Mouse (Mus musculus) liver, embryonic 15.5 days (tissue): Measurements from ENCODE around the gene Fads3. TPM values are rescaled to one million over a fixed set of nuclear protein-coding genes. Genes with fewer than 3 reads are reported as not detected.

Source experiments
- ATAC-seq: fragments of 200-750 bp; cut with Nextera tagmentation; 2 replicates; pipeline ENCODE4 v1.8.0; 2017; ENCODE audit warnings: moderate number of reproducible peaks, mild to moderate bottlenecking, moderate library complexity; ENCODE audit not compliant: insufficient read depth
- H3K27ac ChIP-seq: fragments of 300-500 bp; sonication (generic); replicated peaks from 2 replicates; pipeline ENCODE4 v1.5.1; 2015; ENCODE audit warnings: mild to moderate bottlenecking, inconsistent platforms
- H3K27me3 ChIP-seq: fragments of 300-500 bp; sonication (generic); 2 replicates; pipeline ENCODE4 v1.6.1; 2015; ENCODE audit warnings: mild to moderate bottlenecking, inconsistent platforms
- H3K36me3 ChIP-seq: fragments of 300-500 bp; sonication (generic); replicated peaks from 2 replicates; pipeline ENCODE4 v1.6.1; 2015; ENCODE audit warnings: moderate library complexity, mild to moderate bottlenecking, inconsistent platforms
- H3K4me1 ChIP-seq: fragments of 300-500 bp; sonication (generic); replicated peaks from 2 replicates; pipeline ENCODE4 v1.6.1; 2015; ENCODE audit warnings: inconsistent platforms
- H3K4me2 ChIP-seq: fragments of 300-500 bp; sonication (generic); 2 replicates; pipeline ENCODE4 v1.6.1; 2015; ENCODE audit warnings: moderate library complexity, mild to moderate bottlenecking, inconsistent platforms
- H3K4me3 ChIP-seq: fragments of 300-500 bp; sonication (generic); replicated peaks from 2 replicates; pipeline ENCODE4 v1.5.1; 2015; ENCODE audit warnings: mild to moderate bottlenecking, inconsistent platforms
- H3K9ac ChIP-seq: fragments of 300-500 bp; sonication (generic); 2 replicates; pipeline ENCODE4 v1.6.1; 2015; ENCODE audit warnings: moderate library complexity, mild to moderate bottlenecking, inconsistent platforms
- H3K9me3 ChIP-seq: fragments of 300-500 bp; sonication (generic); replicated peaks from 2 replicates; pipeline ENCODE4 v1.6.1; 2016; ENCODE audit warnings: inconsistent platforms
- WGBS: fragments of 180-500 bp; shearing (Covaris S2); methylation state at CpG from one replicate; pipeline ENCODE4 v1.1.7; 2015; ENCODE audit warnings: mixed read lengths; ENCODE audit not compliant: insufficient replicate concordance; 5-methylcytosine and 5-hydroxymethylcytosine counted together
- polyA plus RNA-seq: library from polyadenylated mRNA; unstranded; fragments of >200 nt; fragmentation: Nextera tagmentation; extraction: Ambion mirVana; gene quantifications from 2 replicates; pipeline ENCODE4 v1.2.1, GENCODE M21; 2015

Fads3 gene
- polyA plus RNA-seq, 1 experiment from 2014 or later = 7.6 TPM

- Histone ChIP-seq H3K4me1 (peaks cover 85% of the 10 kb centered on the region), H3K36me3 (peaks cover 94% of the 10 kb centered on the region), H3K4me2 (peak overlapping the region; percentile 27; the same call in 1 of the 2 replicates), H3K9me3 (no peaks in the 10 kb centered on the region), H3K27ac (peak overlapping the region; percentile 56), H3K9ac (0 out of 2 replicates have a peak overlapping the region, but pooled peaks have one; percentile 13), H3K4me3 (peak overlapping the region; percentile 4; the same call in 1 of the 2 replicates), H3K27me3 (no peaks in the 10 kb centered on the region)
- ATAC-seq = no peak
- 68% methylated on average over 5 of the region's 5 CpGs for WGBS
Measured at GRCm38 (mm10) chr19:10022414-10023303, 18.7 kb upstream of the Fads3 start.

DNA sequence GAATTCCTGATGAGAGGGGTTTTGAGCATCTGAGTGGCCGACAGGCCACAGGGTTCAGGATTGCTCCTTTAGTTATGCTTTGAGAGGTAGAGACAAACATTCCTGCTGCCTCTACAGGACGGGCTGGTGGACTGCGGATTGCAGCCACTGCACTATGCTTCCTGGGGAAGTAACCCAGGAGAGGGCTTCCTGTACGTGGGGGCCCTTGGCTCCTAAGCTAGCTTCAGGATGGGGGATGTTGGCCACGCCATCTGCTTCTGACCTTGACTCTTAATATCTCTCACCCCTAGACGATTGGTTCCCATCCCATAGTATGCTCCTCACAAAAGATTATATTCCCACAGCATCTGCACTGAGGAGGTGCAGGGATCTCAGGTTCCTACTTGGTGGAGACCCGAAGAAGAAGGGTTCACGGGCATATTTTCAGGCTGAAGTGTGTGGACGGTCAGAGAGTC lies 18.0 kb upstream of the Fads3 start:
- H3K4me3 ChIP-seq = peak overlapping the region; percentile 4; the same call in 1 of the 2 replicates
- H3K27ac ChIP-seq = peak overlapping the region; percentile 56
- no peaks in the 10 kb centered on the region for H3K9me3 ChIP-seq
- no peaks in the 10 kb centered on the region for H3K27me3 ChIP-seq
- ATAC-seq = no peak
- H3K36me3 ChIP-seq = peaks cover 98% of the 10 kb centered on the region
- H3K4me1 ChIP-seq = peaks cover 80% of the 10 kb centered on the region
- 40% methylated on average over 9 of the region's 9 CpGs for WGBS
- peak overlapping the region; percentile 27; the same call in 1 of the 2 replicates for H3K4me2 ChIP-seq
- H3K9ac ChIP-seq = 0 out of 2 replicates have a peak overlapping the region, but pooled peaks have one; percentile 13

DNA sequence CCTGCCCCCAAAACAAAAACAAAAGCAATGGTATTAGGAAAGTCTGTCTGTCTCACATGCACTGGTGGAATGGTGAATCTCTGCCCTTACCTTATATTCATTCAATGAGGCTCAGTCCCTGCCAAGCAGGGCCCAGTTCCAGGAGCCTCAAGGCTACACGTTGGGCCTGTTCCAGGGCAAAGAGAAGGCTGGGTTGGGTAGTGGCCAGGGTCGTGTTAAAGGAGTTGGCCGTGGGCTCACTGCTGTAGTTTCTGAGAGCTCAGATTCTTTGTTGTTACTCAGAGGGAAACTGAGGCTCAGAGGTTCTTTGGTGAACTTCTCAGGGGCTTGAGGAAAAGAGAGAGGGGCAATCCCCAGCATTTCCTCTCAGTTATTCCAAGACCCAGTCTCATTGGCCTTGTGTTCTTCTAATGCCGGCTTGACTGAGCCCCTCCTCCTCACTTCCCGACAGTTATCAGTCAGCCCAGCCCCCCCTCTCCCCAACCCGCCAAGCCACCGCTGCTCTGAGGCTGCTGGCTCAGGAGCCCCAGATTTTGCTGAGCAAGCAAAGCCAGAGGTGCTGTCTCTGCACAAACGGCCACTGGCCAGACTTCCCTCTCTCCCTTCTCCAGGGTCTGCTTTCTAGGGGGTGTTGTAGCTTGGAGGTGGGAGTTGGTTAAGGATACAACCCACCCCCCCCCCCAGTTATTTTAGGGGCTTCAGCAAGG lies 16.0 kb upstream of the Fads3 start:
- Histone ChIP-seq H3K4me1 (peaks cover 61% of the 10 kb centered on the region), H3K27me3 (no peaks in the 10 kb centered on the region), H3K4me3 (0 out of 2 replicates have a peak overlapping the region, but pooled peaks have one; percentile 6), H3K27ac (peak overlapping the region; percentile 45), H3K9me3 (no peaks in the 10 kb centered on the region), H3K9ac (no peak overlapping the region), H3K36me3 (peaks cover 99% of the 10 kb centered on the region), H3K4me2 (0 out of 2 replicates have a peak overlapping the region, but pooled peaks have one; percentile 3)
- peak; percentile 45; the same call in 1 of the 2 replicates for ATAC-seq
- 21% methylated on average over 8 of the region's 8 CpGs for WGBS

DNA sequence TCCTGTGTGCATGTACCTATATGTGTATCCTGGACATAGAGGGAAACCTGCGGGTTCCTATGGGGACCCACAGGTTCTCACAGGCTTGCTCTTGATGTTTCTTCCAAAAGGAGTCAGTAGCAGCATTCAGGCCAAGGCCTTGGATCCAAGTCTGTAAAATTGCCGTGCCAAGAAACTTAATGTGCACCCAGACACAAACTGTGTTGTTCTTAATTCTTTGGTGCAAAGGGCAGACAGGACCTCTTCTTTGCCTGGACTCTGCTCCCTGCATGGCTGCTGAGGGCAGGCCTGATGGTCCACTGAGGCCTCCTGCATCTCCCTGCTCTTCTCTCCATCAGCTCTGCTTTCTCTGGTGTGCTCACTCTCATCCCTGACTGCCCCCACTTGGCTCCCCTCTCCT lies 11.6 kb upstream of the Fads3 start:
- Histone ChIP-seq H3K27ac (no peak overlapping the region), H3K27me3 (no peaks in the 10 kb centered on the region), H3K4me2 (no peak overlapping the region), H3K4me1 (peaks cover 27% of the 10 kb centered on the region), H3K9ac (no peak overlapping the region), H3K36me3 (peaks cover 100% of the 10 kb centered on the region), H3K4me3 (no peak overlapping the region), H3K9me3 (no peaks in the 10 kb centered on the region)
- ATAC-seq = no peak
- 98% methylated on average over 2 of the region's 2 CpGs for WGBS

DNA sequence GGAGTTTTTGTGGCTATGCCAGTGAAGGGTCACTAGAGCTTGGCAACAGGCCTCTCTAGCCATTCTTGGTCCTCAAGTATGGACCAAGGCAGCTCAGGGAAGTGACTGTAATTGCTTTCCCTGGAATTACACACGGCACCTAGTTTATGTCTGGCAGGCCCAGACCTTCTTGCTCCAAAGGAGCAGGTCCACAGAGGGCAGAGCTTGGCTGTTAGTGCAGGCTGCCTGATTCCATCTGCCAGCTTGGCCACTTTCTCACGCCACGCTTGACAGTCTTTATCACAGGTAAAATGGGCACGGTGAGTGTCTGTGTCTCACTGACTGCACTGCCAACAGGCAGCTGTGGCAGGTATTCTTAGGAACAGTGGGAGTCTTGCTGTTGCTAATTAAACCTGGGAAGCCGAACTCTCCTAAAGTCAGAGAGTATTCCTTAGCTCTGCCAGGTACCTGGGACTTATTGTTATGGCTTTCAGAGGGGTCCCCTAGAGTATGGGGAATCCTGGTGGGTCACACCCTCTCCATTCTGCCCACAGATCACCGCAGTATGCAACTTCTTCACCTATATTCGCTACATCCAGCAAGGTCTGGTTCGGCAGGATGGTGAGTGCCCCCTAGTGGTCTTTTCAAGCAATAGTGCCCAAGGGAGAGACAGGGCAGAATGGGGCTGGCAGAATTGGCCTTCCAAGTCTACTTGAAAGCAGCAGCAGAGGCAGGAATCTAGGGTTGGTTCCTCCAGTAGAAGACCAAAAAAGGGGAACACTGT lies 8.0 kb upstream of the Fads3 start:
- Histone ChIP-seq H3K27me3 (no peaks in the 10 kb centered on the region), H3K9me3 (no peaks in the 10 kb centered on the region), H3K4me3 (no peak overlapping the region), H3K4me1 (peaks cover 30% of the 10 kb centered on the region), H3K4me2 (no peak overlapping the region), H3K27ac (no peak overlapping the region; the same call in 1 of the 2 replicates), H3K9ac (no peak overlapping the region), H3K36me3 (peaks cover 100% of the 10 kb centered on the region)
- ATAC-seq = peak; percentile 50
- WGBS = 43% methylated on average over 8 of the region's 8 CpGs

DNA sequence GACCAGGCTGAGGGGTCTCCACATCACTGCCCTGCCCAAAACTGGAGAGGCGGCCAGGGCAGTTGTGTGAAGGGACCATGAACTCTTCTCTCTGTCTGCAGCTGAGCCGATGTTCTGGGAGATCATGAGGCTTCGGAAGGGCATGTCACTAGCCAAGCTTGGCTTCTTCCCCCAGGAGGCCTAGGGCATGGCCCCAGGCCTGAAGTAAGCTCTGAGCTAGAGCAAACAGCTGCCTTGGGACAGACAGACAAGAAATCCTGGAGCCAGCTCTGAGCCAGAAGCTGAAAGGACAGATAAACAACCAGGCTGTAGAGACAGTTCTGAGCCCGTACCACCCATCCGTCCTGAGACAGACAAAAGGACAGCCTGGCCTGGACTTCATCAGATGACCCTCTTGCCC lies 7.0 kb upstream of the Fads3 start:
- WGBS = 83% methylated on average over 5 of the region's 5 CpGs
- no peak overlapping the region for H3K9ac ChIP-seq
- peaks cover 98% of the 10 kb centered on the region for H3K36me3 ChIP-seq

DNA sequence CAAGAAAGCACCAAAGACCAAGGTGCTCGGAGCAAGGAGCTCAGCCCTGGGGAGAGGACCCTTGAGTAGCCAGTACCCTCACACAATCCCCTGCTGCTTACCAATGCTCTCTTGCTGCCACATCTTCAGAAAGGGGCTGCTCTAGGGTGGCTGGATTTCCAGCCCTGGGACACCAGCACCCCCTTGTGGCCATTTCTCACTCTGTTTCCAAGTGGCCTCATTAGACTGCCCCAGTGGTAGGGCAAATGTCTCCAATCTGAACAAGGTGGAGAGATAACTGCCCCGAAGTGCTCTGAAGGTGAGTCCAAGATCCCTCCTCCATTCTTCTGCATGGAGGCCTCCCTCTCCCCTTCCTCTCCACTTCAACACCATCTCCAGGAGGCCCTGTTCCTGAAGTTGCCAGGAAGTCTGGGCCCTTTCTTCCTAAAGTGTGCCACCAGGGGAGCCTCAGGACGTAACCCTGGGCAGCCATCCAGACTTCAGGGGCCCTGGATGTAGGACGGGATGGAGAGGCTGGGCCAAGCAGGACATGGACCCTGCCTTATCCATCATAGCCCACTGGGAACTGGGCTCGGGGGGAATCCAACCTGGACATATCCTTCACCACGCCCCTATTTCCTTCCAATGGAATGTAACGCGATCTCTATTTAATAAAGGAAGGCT lies 6.5 kb upstream of the Fads3 start:
- Histone ChIP-seq H3K4me1 (peaks cover 39% of the 10 kb centered on the region), H3K27me3 (0 out of 2 replicates have a peak, but pooled peaks cover 9% of the 10 kb centered on the region), H3K27ac (no peak overlapping the region), H3K4me3 (no peak overlapping the region), H3K4me2 (no peak overlapping the region), H3K36me3 (peaks cover 98% of the 10 kb centered on the region), H3K9me3 (no peaks in the 10 kb centered on the region), H3K9ac (no peak overlapping the region)
- peak; percentile 40; the same call in 1 of the 2 replicates for ATAC-seq
- 63% methylated on average over 8 of the region's 8 CpGs for WGBS

More for the DNA sequence above, 7.0 kb upstream of the Fads3 start:
- Histone ChIP-seq H3K9me3 (no peaks in the 10 kb centered on the region), H3K4me1 (peaks cover 34% of the 10 kb centered on the region), H3K4me2 (no peak overlapping the region), H3K4me3 (no peak overlapping the region), H3K27ac (no peak overlapping the region), H3K27me3 (0 out of 2 replicates have a peak, but pooled peaks cover 3% of the 10 kb centered on the region)
- no peak for ATAC-seq

DNA sequence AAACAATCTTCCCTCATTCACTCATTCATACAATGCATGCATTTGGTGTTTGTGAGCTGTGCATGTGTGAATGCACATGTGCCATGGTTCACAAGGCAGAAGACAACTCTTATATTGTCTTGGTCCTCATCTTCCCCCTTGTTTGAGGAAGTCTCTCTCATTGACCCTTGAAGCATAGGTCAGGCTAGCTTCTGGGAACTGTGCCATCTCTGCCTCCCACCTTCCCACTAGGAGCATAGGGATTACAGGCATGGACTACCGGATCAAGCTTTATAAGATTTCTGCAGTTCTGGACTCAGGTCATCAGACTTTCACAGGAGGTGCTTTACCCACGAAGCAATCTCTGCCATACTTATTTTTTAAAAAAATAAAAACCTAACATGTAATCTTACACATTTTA lies 3.8 kb upstream of the Fads3 start:
- Histone ChIP-seq H3K4me3 (no peak overlapping the region), H3K4me1 (peaks cover 59% of the 10 kb centered on the region), H3K27me3 (peaks cover 31% of the 10 kb centered on the region), H3K4me2 (no peak overlapping the region), H3K36me3 (peaks cover 74% of the 10 kb centered on the region), H3K9me3 (no peaks in the 10 kb centered on the region), H3K27ac (no peak overlapping the region), H3K9ac (no peak overlapping the region)
- WGBS = 61% methylated on average over 2 of the region's 2 CpGs
- no peak for ATAC-seq

DNA sequence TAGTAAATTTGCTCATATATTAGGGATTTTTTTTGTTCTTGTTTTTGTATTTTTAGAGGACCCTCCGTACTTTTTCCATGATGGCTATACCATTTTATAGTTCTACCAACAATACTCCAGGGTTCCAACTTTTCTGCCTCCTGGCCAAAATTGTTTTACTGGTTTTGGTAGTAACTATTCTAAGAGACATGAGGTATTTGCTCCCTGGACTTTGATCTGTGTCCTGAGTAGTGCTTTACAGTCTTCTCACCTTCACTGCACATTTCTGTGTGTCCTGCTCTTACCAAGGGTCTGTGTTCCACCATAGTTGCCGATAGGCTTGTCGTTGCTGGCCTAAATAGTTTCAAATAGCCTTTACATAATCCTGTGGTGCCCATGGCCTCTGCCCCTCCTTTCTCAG lies 3.0 kb upstream of the Fads3 start:
- Histone ChIP-seq H3K4me1 (peaks cover 68% of the 10 kb centered on the region), H3K27ac (no peak overlapping the region), H3K9ac (no peak overlapping the region), H3K9me3 (no peaks in the 10 kb centered on the region), H3K4me3 (no peak overlapping the region), H3K4me2 (no peak overlapping the region), H3K36me3 (peaks cover 66% of the 10 kb centered on the region), H3K27me3 (peaks cover 31% of the 10 kb centered on the region)
- 90% methylated on average over 3 of the region's 3 CpGs for WGBS
- no peak for ATAC-seq

- H3K9me3 ChIP-seq = no peaks in the 10 kb centered on the region
- 69% methylated on average over 3 of the region's 3 CpGs for WGBS
- ATAC-seq = no peak
- no peak overlapping the region for H3K9ac ChIP-seq
- peaks cover 31% of the 10 kb centered on the region for H3K27me3 ChIP-seq
- peaks cover 71% of the 10 kb centered on the region for H3K4me1 ChIP-seq
- H3K27ac ChIP-seq = no peak overlapping the region
- peaks cover 60% of the 10 kb centered on the region for H3K36me3 ChIP-seq
- H3K4me3 ChIP-seq = no peak overlapping the region
- no peak overlapping the region for H3K4me2 ChIP-seq
Measured at GRCm38 (mm10) chr19:10038910-10039309, 2.5 kb upstream of the Fads3 start.
